Mouse (Mus musculus): Measurements from ENCODE around the gene Stk11ip.
A peak's percentile ranks its signal among the peaks of the same experiment; 100 is the strongest.

- TF ChIP-seq CTCF (IDR thresholded peaks at IDR 0.05), result no peak
- TF ChIP-seq POLR2A (IDR thresholded peaks at IDR 0.05; ENCODE audit: insufficient read depth, low read depth, low read length), result 0 out of 2 replicates have a peak, but pooled peaks have one; percentile 5
- TF ChIP-seq EP300 (IDR thresholded peaks at IDR 0.05; ENCODE audit: insufficient read depth, low read depth, low read length), result no peak
Observed at GRCm38 (mm10) chr1:75560206-75560913, 39.0 kb downstream of the Stk11ip start.
